Mouse (Mus musculus) kidney, adult 9 months (tissue): Measurements from ENCODE around the gene Gphn.
"Not testable (repeated sequence)": the region's sequence is repeated elsewhere in the genome, so short reads cannot be mapped to it uniquely, and the experiment has no call there.

ENCODE experiments used
- DNase-seq: peaks from one replicate; pipeline ENCODE4 v3.0.0; 2022

Gene Gphn

DNA sequence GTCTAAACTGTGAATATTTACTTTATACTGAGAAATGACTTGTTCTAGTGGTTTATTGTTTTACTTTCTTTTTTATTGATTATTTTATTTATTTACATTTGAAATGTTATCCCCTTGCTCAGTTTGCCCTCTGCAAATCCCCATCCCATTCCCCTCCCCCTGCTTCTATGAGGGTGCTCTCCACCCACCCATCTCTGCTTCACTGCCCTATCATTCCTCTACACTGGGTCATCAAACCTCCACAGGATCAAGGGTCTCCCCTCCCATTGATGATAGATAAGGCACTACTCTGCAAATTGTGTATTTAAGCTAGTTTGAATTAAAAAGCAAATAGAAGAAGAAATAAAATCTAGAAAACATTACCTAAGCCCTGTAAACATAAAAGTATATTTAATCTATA lies 163.1 kb downstream of the Gphn start:
- DNase-seq = no peak

- DNase-seq = no peak
Observed at GRCm38 (mm10) chr12:78395297-78395696, 169.1 kb downstream of the Gphn start.

- DNase-seq = not testable (repeated sequence)
Observed at GRCm38 (mm10) chr12:78407518-78407917, 181.3 kb downstream of the Gphn start.

GRCm38 (mm10) chr12:78522176-78522575 lies 296.0 kb downstream of the Gphn start:
- no peak for DNase-seq

- no peak for DNase-seq
Observed at GRCm38 (mm10) chr12:78522804-78523394, 296.7 kb downstream of the Gphn start.

GRCm38 (mm10) chr12:78537590-78537989 lies 311.4 kb downstream of the Gphn start:
- not testable (repeated sequence) for DNase-seq

DNA sequence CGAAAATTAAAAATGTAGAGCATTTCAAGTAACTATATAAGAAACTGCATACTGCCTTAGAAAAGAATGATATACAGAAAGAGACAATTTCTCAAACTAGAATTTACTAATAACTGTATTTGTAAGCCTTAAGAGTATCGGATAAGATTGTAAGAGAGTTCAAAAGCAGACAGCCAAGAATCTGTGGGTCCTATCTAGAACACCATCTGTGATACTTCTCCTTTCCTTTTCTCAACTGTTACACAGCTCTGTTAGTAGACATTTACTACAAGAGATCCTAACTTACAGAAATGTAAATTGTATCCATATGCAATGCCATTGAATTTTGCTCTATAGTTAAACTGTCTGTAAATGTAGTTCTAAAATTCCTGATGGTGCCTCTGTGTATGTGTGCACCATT lies 324.7 kb downstream of the Gphn start:
- no peak for DNase-seq

GRCm38 (mm10) chr12:78631816-78632215 lies 405.6 kb downstream of the Gphn start:
- no peak for DNase-seq

DNA sequence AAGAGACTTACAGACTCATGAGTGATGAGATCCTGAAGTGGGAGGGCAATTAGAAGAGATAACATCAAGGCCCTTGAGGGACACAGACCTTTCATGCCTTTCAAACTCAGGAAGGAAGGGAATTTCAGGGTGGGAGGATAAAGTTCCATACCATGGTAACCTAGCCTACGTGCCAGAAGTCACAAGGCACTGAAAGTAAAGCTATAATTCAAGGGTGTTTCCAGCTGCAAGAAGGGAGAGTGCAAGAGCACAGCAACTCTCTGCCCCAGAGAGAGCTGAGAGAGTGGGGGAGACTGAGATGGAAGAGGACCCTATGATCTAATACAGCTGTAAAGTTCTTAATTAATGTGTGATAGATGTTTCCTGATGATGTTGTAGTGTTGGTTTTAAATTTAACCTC lies 413.3 kb downstream of the Gphn start:
- DNase-seq = no peak

GRCm38 (mm10) chr12:78640086-78640485 lies 413.9 kb downstream of the Gphn start:
- no peak for DNase-seq

- no peak for DNase-seq
Observed at GRCm38 (mm10) chr12:78641220-78641619, 415.0 kb downstream of the Gphn start.

- DNase-seq = no peak
Observed at GRCm38 (mm10) chr12:78643691-78644090, 417.5 kb downstream of the Gphn start.

GRCm38 (mm10) chr12:78645282-78645681 lies 419.1 kb downstream of the Gphn start:
- DNase-seq = no peak

DNA sequence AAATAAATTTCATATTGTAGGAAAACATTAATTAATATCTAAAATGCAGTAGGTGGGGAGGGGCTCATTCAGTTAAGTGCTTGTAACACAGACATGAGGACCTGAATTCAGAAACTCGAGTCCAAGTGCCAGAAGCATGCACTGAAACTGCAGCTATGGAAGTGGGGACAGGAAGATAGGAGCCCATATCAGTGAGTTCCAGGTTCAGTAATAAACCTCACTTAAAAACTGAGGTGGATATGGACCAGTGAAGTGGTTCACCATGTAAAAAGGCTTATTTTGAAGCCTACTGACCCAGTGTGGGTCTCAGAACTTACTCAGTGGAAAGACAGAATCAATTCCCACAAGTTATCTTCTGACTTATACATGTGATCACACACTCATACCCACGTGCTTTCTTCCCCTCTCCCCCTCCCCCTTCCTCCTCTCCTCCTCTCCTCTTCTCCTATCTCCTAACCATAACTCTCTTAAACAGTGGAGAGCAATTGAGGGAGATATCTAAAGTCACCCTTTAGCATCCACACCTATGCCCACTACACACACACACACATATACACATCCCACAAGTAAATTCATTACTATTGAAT lies 433.6 kb downstream of the Gphn start:
- DNase-seq = no peak

- DNase-seq = no peak
Observed at GRCm38 (mm10) chr12:78678101-78678806, 452.1 kb downstream of the Gphn start.

DNA sequence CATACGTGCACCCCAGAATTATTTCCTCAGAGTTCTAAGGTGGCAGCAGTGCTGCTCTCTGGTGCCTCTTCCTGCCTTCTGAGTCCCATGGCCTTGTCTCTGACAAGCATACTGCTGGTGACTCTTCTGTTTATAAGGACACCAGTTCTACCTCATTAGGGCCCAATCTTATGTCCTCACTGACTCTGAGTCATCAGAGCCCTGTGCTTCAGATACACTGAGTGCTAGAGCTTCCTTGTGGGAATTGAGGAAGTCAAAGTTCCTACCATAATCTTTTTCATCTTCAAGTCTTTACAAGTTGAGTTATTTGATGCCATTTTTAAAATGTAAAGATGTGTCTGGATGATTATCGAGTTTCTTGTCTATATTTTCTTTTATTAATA lies 452.6 kb downstream of the Gphn start:
- no peak for DNase-seq

DNA sequence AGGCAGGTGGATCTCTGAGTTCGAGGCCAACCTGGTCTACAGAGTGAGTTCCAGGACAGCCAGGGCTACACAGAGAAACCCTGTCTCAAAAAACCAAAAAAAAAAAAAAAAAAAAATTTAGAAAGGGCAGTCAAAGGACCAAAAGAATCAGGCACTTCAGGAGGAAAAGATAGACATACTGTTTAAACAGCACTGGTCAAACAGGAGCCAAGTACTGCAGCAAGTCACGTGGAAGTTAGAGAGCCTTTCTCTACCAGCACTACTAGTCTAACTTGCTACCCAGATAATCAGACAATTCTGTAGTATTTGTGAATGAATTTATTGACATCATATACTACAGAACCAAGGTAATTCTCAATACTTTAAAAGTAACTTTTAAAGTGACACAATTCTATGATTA lies 454.9 kb downstream of the Gphn start:
- DNase-seq = no peak

- no peak for DNase-seq
Observed at GRCm38 (mm10) chr12:78682279-78682678, 456.1 kb downstream of the Gphn start.

DNA sequence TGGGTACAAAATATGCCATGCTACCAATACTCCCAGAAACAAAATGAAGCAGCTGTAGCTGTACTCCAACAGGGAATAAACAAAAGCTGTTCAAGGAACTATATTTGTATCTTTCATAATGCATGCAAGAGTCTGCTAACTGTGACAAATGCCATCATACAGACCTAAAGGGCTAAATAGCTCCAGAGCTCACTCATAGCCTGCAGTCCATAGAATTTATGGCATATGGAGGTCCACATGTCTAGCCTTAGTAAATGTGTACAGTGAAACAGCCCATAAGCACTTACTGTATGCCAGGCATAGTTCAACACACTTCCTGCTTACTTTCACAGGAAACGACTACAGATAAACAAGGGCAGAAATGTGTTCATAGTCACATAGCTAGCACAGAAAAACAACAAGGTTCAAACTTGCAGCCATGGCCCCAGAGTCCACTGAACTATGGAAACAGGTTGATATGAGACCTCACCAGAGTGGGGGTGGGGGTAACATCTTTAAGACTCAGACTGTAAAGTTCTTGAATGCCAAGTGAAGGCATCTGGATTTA lies 459.6 kb downstream of the Gphn start:
- no peak for DNase-seq

GRCm38 (mm10) chr12:78688876-78689275 lies 462.7 kb downstream of the Gphn start:
- DNase-seq = no peak

DNA sequence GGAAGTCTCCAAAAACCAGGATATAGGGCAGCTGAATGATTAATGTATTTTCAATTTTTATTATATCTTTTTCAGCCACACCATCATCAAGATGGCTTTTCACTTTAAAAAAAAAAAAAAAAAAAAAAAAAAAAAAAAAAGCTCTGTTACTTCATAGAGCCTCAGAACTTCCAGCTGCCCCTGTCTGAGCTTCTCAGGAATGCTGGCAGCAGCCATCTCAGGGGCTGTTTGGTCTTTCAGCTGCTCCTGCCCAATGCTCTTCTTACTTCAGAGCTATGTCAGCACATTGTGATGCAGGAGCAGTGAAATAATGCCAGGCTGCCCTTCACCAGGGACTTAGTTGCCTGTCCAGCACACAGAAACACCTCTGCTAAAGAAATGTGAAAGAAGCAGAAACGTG lies 465.1 kb downstream of the Gphn start, which contains the start of gene Fam71d:
Fam71d (plus strand) TSS at position 211 of the 400 bp plus-strand sequence.
- no peak for DNase-seq

- DNase-seq = peak; percentile 57
Observed at GRCm38 (mm10) chr12:78693281-78693680, 467.1 kb downstream of the Gphn start.

DNA sequence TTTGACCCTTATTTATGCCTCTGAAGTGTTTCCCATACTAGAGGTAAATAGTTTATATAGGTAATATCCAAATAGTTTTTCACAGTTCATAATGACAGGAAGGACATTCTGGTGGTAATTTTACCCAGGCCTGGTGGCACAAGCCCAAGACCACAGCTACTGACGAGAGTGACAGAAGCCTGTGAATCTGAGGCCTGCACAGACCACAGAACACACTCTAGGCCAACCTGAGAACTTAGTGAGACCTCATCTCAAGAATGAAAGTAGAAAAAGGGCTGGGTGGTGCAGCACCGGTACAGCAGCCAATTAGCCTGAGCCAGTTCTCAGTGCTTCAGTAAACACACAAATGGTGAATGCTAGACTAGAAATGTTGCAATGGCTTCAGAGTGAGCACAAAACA lies 491.6 kb downstream of the Gphn start:
- DNase-seq = no peak

- peak; percentile 14 for DNase-seq
Observed at GRCm38 (mm10) chr12:78727723-78728122, 501.5 kb downstream of the Gphn start.
